Mouse (Mus musculus) liver, embryonic 16.5 days (tissue): ENCODE measurements at regions not wholly inside any gene's neighbourhood (a gene's known extent, or its start where the extent isn't known, plus 50 kb on each side); places are given as distances from the start of the nearest gene placed in this dataset.

Experiments
- ATAC-seq: fragments of 200-750 bp; cut with Nextera tagmentation; 2 replicates; pipeline ENCODE4 v1.8.0; 2017; ENCODE audit warnings: low read depth, mild to moderate bottlenecking, moderate number of reproducible peaks, moderate library complexity
- H3K27ac ChIP-seq: fragments of 300-500 bp; sonication (generic); 2 replicates; pipeline ENCODE4 v1.5.1; 2014; ENCODE audit warnings: mild to moderate bottlenecking, low read length
- H3K27me3 ChIP-seq: fragments of 300-500 bp; sonication (generic); 2 replicates; pipeline ENCODE4 v1.6.1; 2014; ENCODE audit warnings: low read depth, low read length, mixed read lengths; ENCODE audit not compliant: control insufficient read depth, insufficient read depth
- H3K36me3 ChIP-seq: fragments of 300-500 bp; sonication (generic); 2 replicates; pipeline ENCODE4 v1.6.1; 2014; ENCODE audit warnings: mild to moderate bottlenecking; ENCODE audit not compliant: control insufficient read depth, insufficient read depth
- H3K4me1 ChIP-seq: fragments of 300-500 bp; sonication (generic); 2 replicates; pipeline ENCODE4 v1.6.1; 2014; ENCODE audit warnings: low read depth, low read length, mixed read lengths; ENCODE audit not compliant: control insufficient read depth
- H3K4me2 ChIP-seq: fragments of 300-500 bp; sonication (generic); 2 replicates; pipeline ENCODE4 v1.6.1; 2014; ENCODE audit warnings: low read depth, low read length, mixed read lengths
- H3K4me3 ChIP-seq: fragments of 300-500 bp; sonication (generic); 2 replicates; pipeline ENCODE4 v1.5.1; 2014; ENCODE audit warnings: low read depth, mild to moderate bottlenecking, low read length
- H3K9ac ChIP-seq: fragments of 300-500 bp; sonication (generic); 2 replicates; pipeline ENCODE4 v1.6.1; 2014; ENCODE audit warnings: low read depth, low read length
- H3K9me3 ChIP-seq: fragments of 300-500 bp; sonication (generic); replicated peaks from 2 replicates; pipeline ENCODE4 v1.6.1; 2016; ENCODE audit warnings: low read length; ENCODE audit not compliant: control insufficient read depth
- WGBS: fragments of 180-500 bp; shearing (Covaris S2); extraction: QIAGEN DNeasy Blood & Tissue Kit; methylation state at CpG from one replicate; pipeline ENCODE4 v1.1.7; 2014; ENCODE audit not compliant: insufficient replicate concordance; 5-methylcytosine and 5-hydroxymethylcytosine counted together

GRCm38 (mm10) chr16:86355036-86355435 lies 453.4 kb upstream of the Adamts5 start:
- no peak overlapping the region for H3K9ac ChIP-seq
- H3K9me3 ChIP-seq = no peaks in the 10 kb centered on the region
- no peak overlapping the region for H3K4me2 ChIP-seq
- H3K36me3 ChIP-seq = no peaks in the 10 kb centered on the region
- H3K27me3 ChIP-seq = no peaks in the 10 kb centered on the region
- H3K27ac ChIP-seq = no peak overlapping the region
- no peaks in the 10 kb centered on the region for H3K4me1 ChIP-seq
- 46% methylated on average over 2 of the region's 2 CpGs for WGBS
- ATAC-seq = no peak
- H3K4me3 ChIP-seq = no peak overlapping the region

GRCm38 (mm10) chr16:86347753-86348152 lies 446.1 kb upstream of the Adamts5 start:
- Histone ChIP-seq H3K9ac (no peak overlapping the region), H3K27me3 (no peaks in the 10 kb centered on the region), H3K36me3 (no peaks in the 10 kb centered on the region), H3K4me2 (no peak overlapping the region), H3K9me3 (no peaks in the 10 kb centered on the region), H3K4me3 (no peak overlapping the region), H3K27ac (no peak overlapping the region), H3K4me1 (no peaks in the 10 kb centered on the region)
- 68% methylated on average over 5 of the region's 5 CpGs for WGBS
- ATAC-seq = no peak

GRCm38 (mm10) chr16:86346916-86347315 lies 445.3 kb upstream of the Adamts5 start:
- WGBS = 51% methylated on average over 3 of the region's 3 CpGs

GRCm38 (mm10) chr16:86340311-86340710 lies 438.7 kb upstream of the Adamts5 start:
- Histone ChIP-seq H3K9me3 (no peaks in the 10 kb centered on the region), H3K4me3 (no peak overlapping the region), H3K9ac (no peak overlapping the region), H3K27me3 (no peaks in the 10 kb centered on the region), H3K27ac (no peak overlapping the region), H3K4me2 (no peak overlapping the region), H3K36me3 (no peaks in the 10 kb centered on the region), H3K4me1 (no peaks in the 10 kb centered on the region)
- 54% methylated on average over 2 of the region's 2 CpGs for WGBS
- no peak for ATAC-seq

More at GRCm38 (mm10) chr16:86346916-86347315, 445.3 kb upstream of the Adamts5 start:
- Histone ChIP-seq H3K9me3 (no peaks in the 10 kb centered on the region), H3K4me3 (no peak overlapping the region), H3K4me1 (no peaks in the 10 kb centered on the region), H3K27me3 (no peaks in the 10 kb centered on the region), H3K4me2 (no peak overlapping the region), H3K36me3 (no peaks in the 10 kb centered on the region), H3K9ac (no peak overlapping the region), H3K27ac (no peak overlapping the region)
- ATAC-seq = no peak

- Histone ChIP-seq H3K4me1 (no peaks in the 10 kb centered on the region), H3K27me3 (no peaks in the 10 kb centered on the region), H3K4me2 (no peak overlapping the region), H3K4me3 (no peak overlapping the region), H3K9me3 (no peaks in the 10 kb centered on the region), H3K27ac (no peak overlapping the region), H3K9ac (no peak overlapping the region), H3K36me3 (no peaks in the 10 kb centered on the region)
- 52% methylated on average over 2 of the region's 2 CpGs for WGBS
- ATAC-seq = no peak
These were observed 423.8 kb upstream of the Adamts5 start for GRCm38 (mm10) chr16:86325406-86325805.

- Histone ChIP-seq H3K9me3 (no peaks in the 10 kb centered on the region), H3K9ac (no peak overlapping the region), H3K4me2 (no peak overlapping the region), H3K4me3 (no peak overlapping the region), H3K4me1 (no peaks in the 10 kb centered on the region), H3K27ac (no peak overlapping the region), H3K36me3 (no peaks in the 10 kb centered on the region), H3K27me3 (no peaks in the 10 kb centered on the region)
- ATAC-seq = no peak
- WGBS = 43% methylated on average over 2 of the region's 2 CpGs
These were observed 417.3 kb upstream of the Adamts5 start for GRCm38 (mm10) chr16:86318898-86319297.

GRCm38 (mm10) chr16:86309696-86310095 lies 408.1 kb upstream of the Adamts5 start:
- WGBS = 48% methylated on average over 2 of the region's 2 CpGs
- no peak for ATAC-seq
- Histone ChIP-seq H3K4me1 (no peaks in the 10 kb centered on the region), H3K9me3 (no peaks in the 10 kb centered on the region), H3K4me3 (no peak overlapping the region), H3K36me3 (no peaks in the 10 kb centered on the region), H3K27ac (no peak overlapping the region), H3K9ac (no peak overlapping the region), H3K4me2 (no peak overlapping the region), H3K27me3 (no peaks in the 10 kb centered on the region)

GRCm38 (mm10) chr16:86303869-86304268 lies 402.2 kb upstream of the Adamts5 start:
- H3K9ac ChIP-seq = no peak overlapping the region
- no peaks in the 10 kb centered on the region for H3K36me3 ChIP-seq
- no peak for ATAC-seq
- 58% methylated on average over 2 of the region's 2 CpGs for WGBS
- no peak overlapping the region for H3K27ac ChIP-seq
- no peaks in the 10 kb centered on the region for H3K9me3 ChIP-seq
- H3K27me3 ChIP-seq = no peaks in the 10 kb centered on the region
- H3K4me2 ChIP-seq = no peak overlapping the region
- no peak overlapping the region for H3K4me3 ChIP-seq
- no peaks in the 10 kb centered on the region for H3K4me1 ChIP-seq

- no peak for ATAC-seq
- Histone ChIP-seq H3K4me2 (no peak overlapping the region), H3K27me3 (no peaks in the 10 kb centered on the region), H3K9me3 (no peaks in the 10 kb centered on the region), H3K4me3 (no peak overlapping the region), H3K36me3 (no peaks in the 10 kb centered on the region), H3K27ac (no peak overlapping the region), H3K4me1 (no peaks in the 10 kb centered on the region), H3K9ac (no peak overlapping the region)
- 40% methylated on average over 3 of the region's 3 CpGs for WGBS
These were observed 401.0 kb upstream of the Adamts5 start for GRCm38 (mm10) chr16:86302451-86303145.
